Mouse (Mus musculus): Measurements from ENCODE around the gene Itpka.

Itpka gene

GRCm38 (mm10) chr2:119757601-119758100 is 15.5 kb downstream of the Itpka start:
- DNase-seq (ENCODE audit: low spot score in 2 of 2) = no peak

GRCm38 (mm10) chr2:119758101-119758843 is 16.1 kb downstream of the Itpka start:
- no peak for DNase-seq (ENCODE audit: low spot score in 2 of 2)

GRCm38 (mm10) chr2:119758844-119759835 is 17.0 kb downstream of the Itpka start:
- DNase-seq (ENCODE audit: low spot score in 2 of 2) = no peak

- no peak for DNase-seq (ENCODE audit: low spot score in 2 of 2)
These were observed 18.1 kb downstream of the Itpka start, which contains the start of gene Ltk for GRCm38 (mm10) chr2:119760251-119760650. TSS of gene Ltk (minus strand) at chr2:119760431.

- DNase-seq (ENCODE audit: low spot score in 2 of 2) = no peak
These were observed 20.1 kb downstream of the Itpka start for GRCm38 (mm10) chr2:119762276-119762675.

- DNase-seq (ENCODE audit: low spot score in 2 of 2) = no peak
These were observed 21.8 kb downstream of the Itpka start for GRCm38 (mm10) chr2:119763924-119764323.

- DNase-seq (ENCODE audit: low spot score in 2 of 2) = no peak
These were observed 25.1 kb downstream of the Itpka start for GRCm38 (mm10) chr2:119767246-119767645.

GRCm38 (mm10) chr2:119787206-119787883 is 45.2 kb downstream of the Itpka start, which contains the start of gene Rpap1:
TSS of gene Rpap1 (minus strand) at chr2:119787537.
- DNase-seq (ENCODE audit: low spot score in 2 of 2) = peak; percentile 68 to 74

- DNase-seq (ENCODE audit: low spot score in 2 of 2) = no peak
These were observed 47.9 kb downstream of the Itpka start for GRCm38 (mm10) chr2:119789996-119790395.

GRCm38 (mm10) chr2:119797279-119797783 is 55.2 kb downstream of the Itpka start, which contains the start of gene Tyro3:
TSS of gene Tyro3 (plus strand) at chr2:119797733.
- DNase-seq (ENCODE audit: low spot score in 2 of 2) = peak in 1 of 2 experiments; percentile 77

GRCm38 (mm10) chr2:119798246-119798927 is 56.2 kb downstream of the Itpka start:
- DNase-seq (ENCODE audit: low spot score in 2 of 2) = no peak

GRCm38 (mm10) chr2:119799181-119799960 is 57.2 kb downstream of the Itpka start:
- DNase-seq (ENCODE audit: low spot score in 2 of 2) = no peak

GRCm38 (mm10) chr2:119799961-119800550 is 57.9 kb downstream of the Itpka start:
- no peak for DNase-seq (ENCODE audit: low spot score in 2 of 2)

Measured in right cerebral cortex, postnatal 36 days (tissue).